Mouse (Mus musculus) brain, embryonic 14.5 days (tissue): ENCODE data around the gene Entpd7.

ENCODE experiments used
- CTCF ChIP-seq: fragments of 200-500 bp; IDR thresholded peaks from 2 replicates; pipeline ENCODE4 v1.5.1; 2012; ENCODE audit warnings: inconsistent platforms, mild to moderate bottlenecking, moderate library complexity, borderline replicate concordance; ENCODE audit not compliant: insufficient read depth, insufficient read length; ENCODE audit errors: extremely low read depth
- POLR2A ChIP-seq: fragments of 200-500 bp; IDR thresholded peaks from 2 replicates; pipeline ENCODE4 v1.6.1; 2012; ENCODE audit warnings: mild to moderate bottlenecking, inconsistent platforms, borderline replicate concordance; ENCODE audit not compliant: poor library complexity, insufficient read depth, insufficient read length, severe bottlenecking; ENCODE audit errors: extremely low read depth

GRCm38 (mm10) chr19:43642843-43643242, 46.6 kb upstream of the Entpd7 start:
- TF ChIP-seq CTCF = no peak
- no peak for TF ChIP-seq POLR2A
